Mouse (Mus musculus): ENCODE measurements around the gene Srcin1. TPM values are rescaled to one million over a fixed set of nuclear protein-coding genes. Genes with fewer than 3 reads are reported as not detected.

The Srcin1 gene
- polyA plus RNA-seq, 1 experiment from 2014 or later: not detected

- Histone ChIP-seq H3K27me3 (peaks cover 97% of the 10 kb centered on the region), H3K9me3 (replicated peaks) (no peaks in the 10 kb centered on the region), H3K9ac (no peak overlapping the region), H3K4me1 (replicated peaks) (peaks cover 7% of the 10 kb centered on the region; the same call in 1 of the 2 replicates), H3K4me2 (no peak overlapping the region), H3K36me3 (replicated peaks) (no peaks in the 10 kb centered on the region), H3K4me3 (replicated peaks) (no peak overlapping the region), H3K27ac (replicated peaks) (no peak overlapping the region)
- no peak for ATAC-seq (ENCODE audit: insufficient read depth)
- 32% methylated on average over 8 of the region's 8 CpGs for WGBS (ENCODE audit: insufficient replicate concordance)
Observed at GRCm38 (mm10) chr11:97548757-97549156, 27.2 kb downstream of the Srcin1 start.

- Histone ChIP-seq H3K4me2 (no peak overlapping the region), H3K4me3 (replicated peaks) (no peak overlapping the region), H3K27ac (replicated peaks) (no peak overlapping the region), H3K9me3 (replicated peaks) (no peaks in the 10 kb centered on the region), H3K9ac (no peak overlapping the region), H3K4me1 (replicated peaks) (peaks cover 7% of the 10 kb centered on the region; the same call in 1 of the 2 replicates), H3K27me3 (peaks cover 100% of the 10 kb centered on the region), H3K36me3 (replicated peaks) (no peaks in the 10 kb centered on the region)
- WGBS (ENCODE audit: insufficient replicate concordance): 36% methylated on average over 12 of the region's 12 CpGs
- ATAC-seq (ENCODE audit: insufficient read depth): no peak
Observed at GRCm38 (mm10) chr11:97547957-97548706, 27.9 kb downstream of the Srcin1 start.

GRCm38 (mm10) chr11:97546804-97547411 lies 29.1 kb downstream of the Srcin1 start:
- WGBS (ENCODE audit: insufficient replicate concordance): under 1% methylated on average over 59 of the region's 73 CpGs
- Histone ChIP-seq H3K9me3 (replicated peaks) (no peaks in the 10 kb centered on the region), H3K9ac (no peak overlapping the region), H3K27me3 (peaks cover 98% of the 10 kb centered on the region), H3K27ac (replicated peaks) (no peak overlapping the region), H3K4me1 (replicated peaks) (peaks cover 7% of the 10 kb centered on the region; the same call in 1 of the 2 replicates), H3K4me3 (replicated peaks) (peak overlapping the region; percentile 46), H3K36me3 (replicated peaks) (no peaks in the 10 kb centered on the region), H3K4me2 (peak overlapping the region; percentile 68)
- peak; percentile 12; the same call in 1 of the 2 replicates for ATAC-seq (ENCODE audit: insufficient read depth)

- Histone ChIP-seq H3K9ac (no peak overlapping the region), H3K27ac (replicated peaks) (no peak overlapping the region), H3K36me3 (replicated peaks) (no peaks in the 10 kb centered on the region), H3K4me1 (replicated peaks) (peaks cover 7% of the 10 kb centered on the region; the same call in 1 of the 2 replicates), H3K27me3 (peaks cover 98% of the 10 kb centered on the region), H3K4me3 (replicated peaks) (peak overlapping the region; percentile 46), H3K4me2 (peak overlapping the region; percentile 68), H3K9me3 (replicated peaks) (no peaks in the 10 kb centered on the region)
- ATAC-seq (ENCODE audit: insufficient read depth): no peak
- WGBS (ENCODE audit: insufficient replicate concordance): 2% methylated on average over 26 of the region's 26 CpGs
Observed at GRCm38 (mm10) chr11:97545808-97546560, 30.0 kb downstream of the Srcin1 start.

GRCm38 (mm10) chr11:97543883-97544282 lies 32.1 kb downstream of the Srcin1 start:
- Histone ChIP-seq H3K4me3 (replicated peaks) (no peak overlapping the region), H3K9me3 (replicated peaks) (no peaks in the 10 kb centered on the region), H3K36me3 (replicated peaks) (no peaks in the 10 kb centered on the region), H3K9ac (no peak overlapping the region), H3K27me3 (peaks cover 96% of the 10 kb centered on the region), H3K27ac (replicated peaks) (no peak overlapping the region), H3K4me2 (no peak overlapping the region), H3K4me1 (replicated peaks) (peaks cover 7% of the 10 kb centered on the region; the same call in 1 of the 2 replicates)
- no peak for ATAC-seq (ENCODE audit: insufficient read depth)
- 59% methylated on average over 9 of the region's 9 CpGs for WGBS (ENCODE audit: insufficient replicate concordance)

- ATAC-seq (ENCODE audit: insufficient read depth): no peak
- Histone ChIP-seq H3K4me3 (replicated peaks) (no peak overlapping the region), H3K36me3 (replicated peaks) (no peaks in the 10 kb centered on the region), H3K4me2 (no peak overlapping the region), H3K9me3 (replicated peaks) (no peaks in the 10 kb centered on the region), H3K27ac (replicated peaks) (no peak overlapping the region), H3K27me3 (peaks cover 96% of the 10 kb centered on the region), H3K9ac (no peak overlapping the region), H3K4me1 (replicated peaks) (peaks cover 7% of the 10 kb centered on the region; the same call in 1 of the 2 replicates)
- WGBS (ENCODE audit: insufficient replicate concordance): 62% methylated on average over 12 of the region's 12 CpGs
Observed at GRCm38 (mm10) chr11:97543181-97543733, 32.7 kb downstream of the Srcin1 start.

GRCm38 (mm10) chr11:97542171-97543150 lies 33.5 kb downstream of the Srcin1 start:
- H3K27ac ChIP-seq (replicated peaks): no peak overlapping the region
- H3K4me2 ChIP-seq: no peak overlapping the region
- no peaks in the 10 kb centered on the region for H3K9me3 ChIP-seq (replicated peaks)
- WGBS (ENCODE audit: insufficient replicate concordance): 68% methylated on average over 22 of the region's 22 CpGs
- peaks cover 7% of the 10 kb centered on the region; the same call in 1 of the 2 replicates for H3K4me1 ChIP-seq (replicated peaks)
- H3K36me3 ChIP-seq (replicated peaks): no peaks in the 10 kb centered on the region
- H3K27me3 ChIP-seq: peaks cover 96% of the 10 kb centered on the region
- no peak overlapping the region for H3K9ac ChIP-seq
- no peak overlapping the region for H3K4me3 ChIP-seq (replicated peaks)
- ATAC-seq (ENCODE audit: insufficient read depth): no peak

- H3K9me3 ChIP-seq (replicated peaks): no peaks in the 10 kb centered on the region
- 30% methylated on average over 3 of the region's 3 CpGs for WGBS (ENCODE audit: insufficient replicate concordance)
- H3K36me3 ChIP-seq (replicated peaks): no peaks in the 10 kb centered on the region
- H3K27ac ChIP-seq (replicated peaks): no peak overlapping the region
- no peak overlapping the region for H3K9ac ChIP-seq
- no peak for ATAC-seq (ENCODE audit: insufficient read depth)
- no peak overlapping the region for H3K4me3 ChIP-seq (replicated peaks)
- peaks cover 96% of the 10 kb centered on the region for H3K27me3 ChIP-seq
- 0 out of 2 replicates have a peak, but pooled peaks cover 3% of the 10 kb centered on the region for H3K4me1 ChIP-seq (replicated peaks)
- no peak overlapping the region for H3K4me2 ChIP-seq
Observed at GRCm38 (mm10) chr11:97540604-97541003, 35.4 kb downstream of the Srcin1 start.

- Histone ChIP-seq H3K4me3 (replicated peaks) (no peak overlapping the region), H3K9ac (no peak overlapping the region), H3K9me3 (replicated peaks) (no peaks in the 10 kb centered on the region), H3K36me3 (replicated peaks) (no peaks in the 10 kb centered on the region), H3K27me3 (peaks cover 96% of the 10 kb centered on the region), H3K4me1 (replicated peaks) (0 out of 2 replicates have a peak, but pooled peaks cover 3% of the 10 kb centered on the region), H3K4me2 (no peak overlapping the region), H3K27ac (replicated peaks) (no peak overlapping the region)
- ATAC-seq (ENCODE audit: insufficient read depth): no peak
- 10% methylated on average over 3 of the region's 3 CpGs for WGBS (ENCODE audit: insufficient replicate concordance)
Observed at GRCm38 (mm10) chr11:97540136-97540535, 35.9 kb downstream of the Srcin1 start.

GRCm38 (mm10) chr11:97539622-97540021 lies 36.4 kb downstream of the Srcin1 start:
- Histone ChIP-seq H3K9me3 (replicated peaks) (no peaks in the 10 kb centered on the region), H3K27ac (replicated peaks) (no peak overlapping the region), H3K27me3 (peaks cover 96% of the 10 kb centered on the region), H3K36me3 (replicated peaks) (no peaks in the 10 kb centered on the region), H3K4me2 (no peak overlapping the region), H3K4me3 (replicated peaks) (no peak overlapping the region), H3K9ac (no peak overlapping the region), H3K4me1 (replicated peaks) (peaks cover 7% of the 10 kb centered on the region; the same call in 1 of the 2 replicates)
- WGBS (ENCODE audit: insufficient replicate concordance): 46% methylated on average over 5 of the region's 5 CpGs
- no peak for ATAC-seq (ENCODE audit: insufficient read depth)

Data from liver, embryonic 15.5 days (tissue).